Mouse (Mus musculus): ENCODE measurements at regions not wholly inside any gene's neighbourhood (a gene's known extent, or its start where the extent isn't known, plus 50 kb on each side); places are given as distances from the start of the nearest gene placed in this dataset.

GRCm38 (mm10) chr8:79540053-79540452 is 99.4 kb upstream of the Otud4 start:
- H3K9me3 ChIP-seq (ENCODE audit: low read length): no peaks in the 10 kb centered on the region
- 87% methylated on average over 4 of the region's 4 CpGs for WGBS
- ATAC-seq (ENCODE audit: low FRiP score): no peak
- no peaks in the 10 kb centered on the region for H3K4me1 ChIP-seq (ENCODE audit: insufficient read depth, low read length)
- H3K27ac ChIP-seq (ENCODE audit: low read depth, low read length): no peak overlapping the region
- TF ChIP-seq CTCF (IDR thresholded peaks at IDR 0.05): no peak
- no peaks in the 10 kb centered on the region for H3K27me3 ChIP-seq (ENCODE audit: insufficient read depth, low read length)
- no peak overlapping the region for H3K4me3 ChIP-seq (ENCODE audit: low read depth, low read length)
- H3K4me2 ChIP-seq (ENCODE audit: low read depth, low read length, poor library complexity, severe bottlenecking): no peak overlapping the region
- no peaks in the 10 kb centered on the region for H3K36me3 ChIP-seq (ENCODE audit: insufficient read depth, low read length)
- DNase-seq (ENCODE audit: low spot score): no peak
- no peak overlapping the region for H3K9ac ChIP-seq (replicated peaks; ENCODE audit: low read length, poor library complexity, severe bottlenecking)

GRCm38 (mm10) chr8:79534271-79534889 is 105.0 kb upstream of the Otud4 start:
- Histone ChIP-seq H3K9ac (replicated peaks; ENCODE audit: low read length, poor library complexity, severe bottlenecking) (no peak overlapping the region), H3K4me1 (ENCODE audit: insufficient read depth, low read length) (no peaks in the 10 kb centered on the region), H3K4me2 (ENCODE audit: low read depth, low read length, poor library complexity, severe bottlenecking) (no peak overlapping the region), H3K27me3 (ENCODE audit: insufficient read depth, low read length) (no peaks in the 10 kb centered on the region), H3K36me3 (ENCODE audit: insufficient read depth, low read length) (no peaks in the 10 kb centered on the region), H3K4me3 (ENCODE audit: low read depth, low read length) (no peak overlapping the region), H3K27ac (ENCODE audit: low read depth, low read length) (no peak overlapping the region), H3K9me3 (ENCODE audit: low read length) (no peaks in the 10 kb centered on the region)
- TF ChIP-seq CTCF (IDR thresholded peaks at IDR 0.05): no peak
- DNase-seq (ENCODE audit: low spot score) (peak; percentile 48), ATAC-seq (ENCODE audit: low FRiP score) (no peak)
- 74% methylated on average over 12 of the region's 12 CpGs for WGBS

- no peaks in the 10 kb centered on the region for H3K36me3 ChIP-seq (ENCODE audit: insufficient read depth, low read length)
- no peak overlapping the region for H3K9ac ChIP-seq (replicated peaks; ENCODE audit: low read length, poor library complexity, severe bottlenecking)
- peak; percentile 28 for TF ChIP-seq CTCF (IDR thresholded peaks at IDR 0.05)
- H3K4me3 ChIP-seq (ENCODE audit: low read depth, low read length): no peak overlapping the region
- ATAC-seq (ENCODE audit: low FRiP score) (no peak), DNase-seq (ENCODE audit: low spot score) (no peak)
- H3K4me1 ChIP-seq (ENCODE audit: insufficient read depth, low read length): no peaks in the 10 kb centered on the region
- H3K27ac ChIP-seq (ENCODE audit: low read depth, low read length): no peak overlapping the region
- 35% methylated on average over 4 of the region's 4 CpGs for WGBS
- H3K4me2 ChIP-seq (ENCODE audit: low read depth, low read length, poor library complexity, severe bottlenecking): no peak overlapping the region
- H3K9me3 ChIP-seq (ENCODE audit: low read length): no peaks in the 10 kb centered on the region
- H3K27me3 ChIP-seq (ENCODE audit: insufficient read depth, low read length): no peaks in the 10 kb centered on the region
Measured at GRCm38 (mm10) chr8:79529556-79529955, 109.9 kb upstream of the Otud4 start.

GRCm38 (mm10) chr8:79522040-79522439 is 117.4 kb upstream of the Otud4 start:
- H3K4me2 ChIP-seq (ENCODE audit: low read depth, low read length, poor library complexity, severe bottlenecking): no peak overlapping the region
- TF ChIP-seq CTCF (IDR thresholded peaks at IDR 0.05): no peak
- H3K4me1 ChIP-seq (ENCODE audit: insufficient read depth, low read length): no peaks in the 10 kb centered on the region
- no peak overlapping the region for H3K4me3 ChIP-seq (ENCODE audit: low read depth, low read length)
- ATAC-seq (ENCODE audit: low FRiP score): no peak
- no peak overlapping the region for H3K27ac ChIP-seq (ENCODE audit: low read depth, low read length)
- 68% methylated on average over 1 of the region's 1 CpGs for WGBS
- peak; percentile 18 for DNase-seq (ENCODE audit: low spot score)
- no peaks in the 10 kb centered on the region for H3K27me3 ChIP-seq (ENCODE audit: insufficient read depth, low read length)
- H3K36me3 ChIP-seq (ENCODE audit: insufficient read depth, low read length): no peaks in the 10 kb centered on the region
- H3K9me3 ChIP-seq (ENCODE audit: low read length): no peaks in the 10 kb centered on the region
- no peak overlapping the region for H3K9ac ChIP-seq (replicated peaks; ENCODE audit: low read length, poor library complexity, severe bottlenecking)

- H3K4me1 ChIP-seq (ENCODE audit: insufficient read depth, low read length): no peaks in the 10 kb centered on the region
- ATAC-seq (ENCODE audit: low FRiP score): no peak
- H3K4me3 ChIP-seq (ENCODE audit: low read depth, low read length): no peak overlapping the region
- no peaks in the 10 kb centered on the region for H3K27me3 ChIP-seq (ENCODE audit: insufficient read depth, low read length)
- no peaks in the 10 kb centered on the region for H3K36me3 ChIP-seq (ENCODE audit: insufficient read depth, low read length)
- H3K4me2 ChIP-seq (ENCODE audit: low read depth, low read length, poor library complexity, severe bottlenecking): no peak overlapping the region
- no peak overlapping the region for H3K27ac ChIP-seq (ENCODE audit: low read depth, low read length)
- no peak for TF ChIP-seq CTCF (IDR thresholded peaks at IDR 0.05)
- DNase-seq (ENCODE audit: low spot score): no peak
- H3K9ac ChIP-seq (replicated peaks; ENCODE audit: low read length, poor library complexity, severe bottlenecking): no peak overlapping the region
- 84% methylated on average over 4 of the region's 4 CpGs for WGBS
- H3K9me3 ChIP-seq (ENCODE audit: low read length): 0 out of 2 replicates have a peak, but pooled peaks cover 3% of the 10 kb centered on the region
Measured at GRCm38 (mm10) chr8:79518966-79519365, 119.6 kb upstream of the Smad1 start.

- no peak overlapping the region for H3K4me3 ChIP-seq (ENCODE audit: low read depth, low read length)
- 86% methylated on average over 6 of the region's 6 CpGs for WGBS
- ATAC-seq (ENCODE audit: low FRiP score) (no peak), DNase-seq (ENCODE audit: low spot score) (no peak)
- no peaks in the 10 kb centered on the region for H3K4me1 ChIP-seq (ENCODE audit: insufficient read depth, low read length)
- no peak for TF ChIP-seq CTCF (IDR thresholded peaks at IDR 0.05)
- H3K36me3 ChIP-seq (ENCODE audit: insufficient read depth, low read length): no peaks in the 10 kb centered on the region
- no peak overlapping the region for H3K27ac ChIP-seq (ENCODE audit: low read depth, low read length)
- no peak overlapping the region for H3K9ac ChIP-seq (replicated peaks; ENCODE audit: low read length, poor library complexity, severe bottlenecking)
- no peak overlapping the region for H3K4me2 ChIP-seq (ENCODE audit: low read depth, low read length, poor library complexity, severe bottlenecking)
- no peaks in the 10 kb centered on the region for H3K27me3 ChIP-seq (ENCODE audit: insufficient read depth, low read length)
- 0 out of 2 replicates have a peak, but pooled peaks cover 5% of the 10 kb centered on the region for H3K9me3 ChIP-seq (ENCODE audit: low read length)
Measured at GRCm38 (mm10) chr8:79515282-79515783, 116.0 kb upstream of the Smad1 start.

All from midbrain, postnatal 0 days (tissue).